Mouse (Mus musculus) brain, embryonic 14.5 days (tissue): ENCODE data around the gene Metrnl.

Source experiments
- CTCF ChIP-seq: fragments of 200-500 bp; IDR thresholded peaks from 2 replicates; pipeline ENCODE4 v1.5.1; 2012; ENCODE audit warnings: inconsistent platforms, mild to moderate bottlenecking, moderate library complexity, borderline replicate concordance; ENCODE audit not compliant: insufficient read depth, insufficient read length; ENCODE audit errors: extremely low read depth
- POLR2A ChIP-seq: fragments of 200-500 bp; IDR thresholded peaks from 2 replicates; pipeline ENCODE4 v1.6.1; 2012; ENCODE audit warnings: mild to moderate bottlenecking, inconsistent platforms, borderline replicate concordance; ENCODE audit not compliant: poor library complexity, insufficient read depth, insufficient read length, severe bottlenecking; ENCODE audit errors: extremely low read depth

- no peak for TF ChIP-seq CTCF
- no peak for TF ChIP-seq POLR2A
Measured at GRCm38 (mm10) chr11:121655807-121656511, 45.4 kb upstream of the Metrnl start.
